ENCODE assay signal across 10 mouse cellular contexts in genomic region chr9:44336964-44337363, GRCm38 (mm10). TPM values are rescaled to one million over a fixed set of nuclear protein-coding genes. Genes with fewer than 3 reads are reported as not detected.
A peak's percentile ranks its signal among the peaks of the same experiment; 100 is the strongest.
DNase-seq lines count a peak whose midpoint lies in the region; ATAC-seq and TF ChIP-seq lines count a peak whose summit lies in the region.
"Had no signal": no experiment of that assay in that cellular context is flagged by ENCODE, and none has a peak within 500 bp of the region (broad histone marks: within the 10 kb centered on the region; RNA-seq: fewer than 3 reads in every experiment).

No protein-coding gene starts in this region.

- H3K4me2 ChIP-seq in hindbrain, embryonic 16.5 days (ENCODE audit: low read length) = peak overlapping the region; percentile 89
- peak overlapping the region; percentile 96 for H3K4me2 ChIP-seq in midbrain, embryonic 16.5 days (ENCODE audit: low read length)

- peaks cover 9% of the 10 kb centered on the region for H3K4me1 ChIP-seq in bone marrow macrophage, adult 2 months (ENCODE audit: control insufficient read depth, insufficient read depth, low read length)
- H3K4me1 ChIP-seq in hindbrain, embryonic 16.5 days (ENCODE audit: control insufficient read depth, insufficient read depth, low read depth, low read length) = peaks cover 21% of the 10 kb centered on the region
- peaks cover 18% of the 10 kb centered on the region for H3K4me1 ChIP-seq in midbrain, embryonic 16.5 days (ENCODE audit: control insufficient read depth, insufficient read depth, low read length)

- 76% methylated on average over 3 of the region's 3 CpGs for WGBS in hindbrain, embryonic 16.5 days
- 84% methylated on average over 3 of the region's 3 CpGs for WGBS in midbrain, embryonic 16.5 days

- H3K9me3 ChIP-seq in hindbrain, embryonic 16.5 days (ENCODE audit: control insufficient read depth, low read length) = no peaks in the 10 kb centered on the region
- no peaks in the 10 kb centered on the region for H3K9me3 ChIP-seq in midbrain, embryonic 16.5 days (replicated peaks; ENCODE audit: control insufficient read depth, low read length, poor library complexity, severe bottlenecking)

- H3K9ac ChIP-seq in hindbrain, embryonic 16.5 days (ENCODE audit: low read depth, low read length) = peak overlapping the region; percentile 3; the same call in 1 of the 2 replicates
- H3K9ac ChIP-seq in midbrain, embryonic 16.5 days (ENCODE audit: low read depth, low read length) = peak overlapping the region; percentile 52; the same call in 1 of the 2 replicates

- peak overlapping the region; percentile 18; the same call in 1 of the 2 replicates for H3K4me3 ChIP-seq in layer of hippocampus, adult 2 months
- H3K4me3 ChIP-seq in bone marrow macrophage, adult 2 months (ENCODE audit: insufficient read depth, low read length) = peak overlapping the region; percentile 44
- H3K4me3 ChIP-seq in hindbrain, embryonic 16.5 days (ENCODE audit: low read length) = peak overlapping the region; percentile 5; the same call in 1 of the 2 replicates
- no peak overlapping the region; the same call in 1 of the 2 replicates for H3K4me3 ChIP-seq in midbrain, embryonic 16.5 days (ENCODE audit: low read depth, low read length)

- no peaks in the 10 kb centered on the region for H3K27me3 ChIP-seq in hindbrain, embryonic 16.5 days (replicated peaks; ENCODE audit: control insufficient read depth, insufficient read depth, low read length)
- H3K27me3 ChIP-seq in midbrain, embryonic 16.5 days (ENCODE audit: control insufficient read depth, insufficient read depth, low read depth, low read length) = no peaks in the 10 kb centered on the region

- peaks cover 14% of the 10 kb centered on the region for H3K36me3 ChIP-seq in hindbrain, embryonic 16.5 days (ENCODE audit: control insufficient read depth, insufficient read depth, low read length)
- H3K36me3 ChIP-seq in midbrain, embryonic 16.5 days (ENCODE audit: control insufficient read depth, insufficient read depth, low read length) = peaks cover 13% of the 10 kb centered on the region

- no peak for TF ChIP-seq POLR2A in bone marrow macrophage, adult 2 months (IDR thresholded peaks at IDR 0.05; ENCODE audit: borderline replicate concordance, low read depth, low read length)

- DNase-seq in layer of hippocampus, adult 2 months (ENCODE audit: low spot score in 2 of 2) = no peak
- no peak for DNase-seq in layer of hippocampus, adult 9-10 months (ENCODE audit: low spot score)
- no peak for DNase-seq in kidney, adult 8-10 months
- no peak for DNase-seq in adrenal gland, adult (ENCODE audit: inconsistent age in 2 of 2, low spot score in 1 of 2)
- DNase-seq in T-cell, adult 2 months (ENCODE audit: low spot score) = no peak
- DNase-seq: adrenal gland, adult 8-10 months had no signal

- no peak for TF ChIP-seq CTCF in layer of hippocampus, adult 2 months (conservative IDR thresholded peaks at IDR 0.05)
- TF ChIP-seq CTCF in bone marrow macrophage, adult 2 months (IDR thresholded peaks at IDR 0.05; ENCODE audit: low read depth, low read length) = no peak

- no peak for ATAC-seq in hindbrain, embryonic 16.5 days
- ATAC-seq in midbrain, embryonic 16.5 days = no peak
- ATAC-seq: inflammation-experienced regulatory T-cells, adult 6 months had no signal

- no peak overlapping the region for H3K27ac ChIP-seq in layer of hippocampus, adult 2 months
- no peak overlapping the region for H3K27ac ChIP-seq in bone marrow macrophage, adult 2 months (ENCODE audit: insufficient read depth, low read depth, low read length)
- no peak overlapping the region for H3K27ac ChIP-seq in hindbrain, embryonic 16.5 days (ENCODE audit: low read depth, low read length)
- no peak overlapping the region for H3K27ac ChIP-seq in midbrain, embryonic 16.5 days (ENCODE audit: low read length)

RNA-seq across cellular contexts. Expression of gene H2afx, which starts 2.5 kb away (rescaled TPM):
- 10 to 100 TPM; 42.5 to 44.2 TPM for total RNA-seq in layer of hippocampus, adult 2 months (2021)
- polyA plus RNA-seq in bone marrow macrophage, adult 2 months (2012; ENCODE audit: insufficient read depth, insufficient read length, missing spikeins) = 43.6 and 57.0 TPM in 2 replicates
- polyA plus RNA-seq in hindbrain, embryonic 16.5 days (2015; fragmentation: Nextera tagmentation; extraction: Ambion mirVana) = 106 and 143 TPM in 2 replicates
- polyA plus RNA-seq in midbrain, embryonic 16.5 days (2015; fragmentation: Nextera tagmentation; extraction: Ambion mirVana) = 112 and 124 TPM in 2 replicates

RNA-seq across cellular contexts. Expression of gene Hmbs, which starts 7.1 kb away (rescaled TPM):
- 10 to 100 TPM; 21.9 to 22.1 TPM for total RNA-seq in layer of hippocampus, adult 2 months (2021)
- polyA plus RNA-seq in bone marrow macrophage, adult 2 months (2012; ENCODE audit: insufficient read depth, insufficient read length, missing spikeins) = 22.4 and 25.8 TPM in 2 replicates
- 64.0 and 67.4 TPM in 2 replicates for polyA plus RNA-seq in hindbrain, embryonic 16.5 days (2015; fragmentation: Nextera tagmentation; extraction: Ambion mirVana)
- 54.7 and 56.2 TPM in 2 replicates for polyA plus RNA-seq in midbrain, embryonic 16.5 days (2015; fragmentation: Nextera tagmentation; extraction: Ambion mirVana)

RNA-seq across cellular contexts. Expression of gene Dpagt1, which starts 11.1 kb away (rescaled TPM):
- 10 to 100 TPM; 14.5 to 15.3 TPM for total RNA-seq in layer of hippocampus, adult 2 months (2021)
- 44.7 and 49.6 TPM in 2 replicates for polyA plus RNA-seq in bone marrow macrophage, adult 2 months (2012; ENCODE audit: insufficient read depth, insufficient read length, missing spikeins)
- 32.5 and 42.6 TPM in 2 replicates for polyA plus RNA-seq in hindbrain, embryonic 16.5 days (2015; fragmentation: Nextera tagmentation; extraction: Ambion mirVana)
- polyA plus RNA-seq in midbrain, embryonic 16.5 days (2015; fragmentation: Nextera tagmentation; extraction: Ambion mirVana) = 36.1 and 39.6 TPM in 2 replicates

RNA-seq across cellular contexts. Expression of gene C2cd2l, which starts 16.9 kb away (rescaled TPM):
- 100 to 1,000 TPM; 186 to 206 TPM for total RNA-seq in layer of hippocampus, adult 2 months (2021)
- 19.9 and 24.0 TPM in 2 replicates for polyA plus RNA-seq in bone marrow macrophage, adult 2 months (2012; ENCODE audit: insufficient read depth, insufficient read length, missing spikeins)
- 23.1 and 27.1 TPM in 2 replicates for polyA plus RNA-seq in hindbrain, embryonic 16.5 days (2015; fragmentation: Nextera tagmentation; extraction: Ambion mirVana)
- polyA plus RNA-seq in midbrain, embryonic 16.5 days (2015; fragmentation: Nextera tagmentation; extraction: Ambion mirVana) = 22.3 and 24.8 TPM in 2 replicates

RNA-seq across cellular contexts. Expression of gene Vps11, which starts 24.5 kb away (rescaled TPM):
- 10 to 100 TPM; 54.7 to 55.7 TPM for total RNA-seq in layer of hippocampus, adult 2 months (2021)
- 41.3 and 44.7 TPM in 2 replicates for polyA plus RNA-seq in bone marrow macrophage, adult 2 months (2012; ENCODE audit: insufficient read depth, insufficient read length, missing spikeins)
- polyA plus RNA-seq in hindbrain, embryonic 16.5 days (2015; fragmentation: Nextera tagmentation; extraction: Ambion mirVana) = 43.5 and 46.4 TPM in 2 replicates
- 40.6 and 45.6 TPM in 2 replicates for polyA plus RNA-seq in midbrain, embryonic 16.5 days (2015; fragmentation: Nextera tagmentation; extraction: Ambion mirVana)
